Mouse (Mus musculus) spleen, adult 2 months (tissue): Measurements from ENCODE around the gene Olfr703. TPM values are rescaled to one million over a fixed set of nuclear protein-coding genes. Genes with fewer than 3 reads are reported as not detected.

ENCODE experiments used
- DNase-seq, 2 experiments: peaks; one replicate each; pipeline versions ENCODE4 v3.0.0 to v3.0.0-alpha.2; 2012 to 2021; ENCODE audit warnings: low spot score in 2 of 2, low read depth in 1 of 2
- H3K27ac ChIP-seq: fragments of 200-500 bp; 2 replicates; pipeline ENCODE4 v1.5.1; 2012; ENCODE audit warnings: low read length, inconsistent platforms; ENCODE audit not compliant: insufficient read depth
- H3K27me3 ChIP-seq: fragments of 200-500 bp; 2 replicates; pipeline ENCODE4 v1.6.1; 2012; ENCODE audit warnings: mild to moderate bottlenecking, moderate library complexity, low read length, inconsistent platforms; ENCODE audit not compliant: control insufficient read depth, insufficient read depth
- H3K36me3 ChIP-seq: fragments of 200-500 bp; 2 replicates; pipeline ENCODE4 v1.6.1; 2012; ENCODE audit warnings: mild to moderate bottlenecking, low read length, inconsistent platforms; ENCODE audit not compliant: control insufficient read depth, insufficient read depth
- H3K4me1 ChIP-seq: fragments of 200-500 bp; 2 replicates; pipeline ENCODE4 v1.6.1; 2011; ENCODE audit warnings: inconsistent platforms; ENCODE audit not compliant: control insufficient read depth, insufficient read depth, insufficient read length
- H3K4me3 ChIP-seq: fragments of 200-500 bp; 2 replicates; pipeline ENCODE4 v1.5.1; 2011; ENCODE audit warnings: mild to moderate bottlenecking, inconsistent platforms; ENCODE audit not compliant: insufficient read depth, insufficient read length; ENCODE audit errors: extremely low read depth
- CTCF ChIP-seq: fragments of 200-500 bp; IDR thresholded peaks from 2 replicates; pipeline ENCODE4 v1.5.1; 2011; ENCODE audit warnings: mild to moderate bottlenecking, inconsistent platforms; ENCODE audit not compliant: insufficient read depth, insufficient read length, insufficient replicate concordance; ENCODE audit errors: extremely low read depth
- POLR2A ChIP-seq: fragments of 200-500 bp; IDR thresholded peaks from 2 replicates; pipeline ENCODE4 v1.6.1; 2011; ENCODE audit warnings: low read depth, low read length, inconsistent platforms
- WGBS: fragments of 180-500 bp; shearing (Covaris S2); methylation state at CpG from one replicate; pipeline ENCODE4 v1.1.7; 2018; 5-methylcytosine and 5-hydroxymethylcytosine counted together
- polyA plus RNA-seq: library from polyadenylated mRNA; depleted of rRNA; stranded (reverse); fragments of >200 nt; gene quantifications from 2 replicates; pipeline ENCODE4 v1.2.3, GENCODE M21; 2012; rRNA removed

Gene Olfr703
- polyA plus RNA-seq, 1 experiment: not detected

GRCm38 (mm10) chr7:106888062-106888461 lies 44.9 kb downstream of the Olfr703 start, which contains the start of gene Olfr706:
Gene Olfr706, minus strand, starts transcription at chr7:106888162.
- H3K36me3 ChIP-seq: no peaks in the 10 kb centered on the region
- no peak for DNase-seq
- no peak within 1 kb of the TSS for H3K27ac ChIP-seq
- 83% methylated on average over 2 of the region's 2 CpGs for WGBS
- H3K4me1 ChIP-seq: no peaks in the 10 kb centered on the region
- no peaks in the 10 kb centered on the region for H3K27me3 ChIP-seq
- no peak for TF ChIP-seq POLR2A
- no peak for TF ChIP-seq CTCF
- no peak within 1 kb of the TSS for H3K4me3 ChIP-seq

Other genes with a start within 250 kb of the Olfr703 start
- gene Olfr693, start 162.8 kb upstream of the Olfr703 start, polyA plus RNA-seq: not detected in 2 replicates
- gene Olfr694, start 151.5 kb upstream of the Olfr703 start, polyA plus RNA-seq: not detected in 2 replicates
- gene Olfr695, start 127.0 kb upstream of the Olfr703 start, polyA plus RNA-seq: not detected in 2 replicates
- not detected in 2 replicates for gene Olfr697, start 100.9 kb upstream of the Olfr703 start, polyA plus RNA-seq
- gene Olfr698, start 88.0 kb upstream of the Olfr703 start, polyA plus RNA-seq: not detected in 2 replicates
- gene Olfr699, start 50.2 kb upstream of the Olfr703 start, polyA plus RNA-seq: not detected in 2 replicates
- not detected in 2 replicates for gene Olfr700, start 34.5 kb upstream of the Olfr703 start, polyA plus RNA-seq
- gene Olfr701, start 29.2 kb upstream of the Olfr703 start, polyA plus RNA-seq: not detected in 2 replicates
- gene Olfr702, start 9.5 kb upstream of the Olfr703 start, polyA plus RNA-seq: not detected in 2 replicates
- gene Olfr704, start 19.8 kb downstream of the Olfr703 start, polyA plus RNA-seq: not detected in 2 replicates
- not detected in 2 replicates for gene Olfr705, start 33.5 kb downstream of the Olfr703 start, polyA plus RNA-seq
- gene Olfr706, start 44.8 kb downstream of the Olfr703 start, polyA plus RNA-seq: not detected in 2 replicates
- gene Olfr707, start 57.9 kb downstream of the Olfr703 start, polyA plus RNA-seq: not detected in 2 replicates
- not detected in 2 replicates for gene Olfr1532-ps1, start 64.6 kb downstream of the Olfr703 start, polyA plus RNA-seq
- not detected in 2 replicates for gene Olfr709-ps1, start 88.9 kb downstream of the Olfr703 start, polyA plus RNA-seq
- not detected in 2 replicates for gene Olfr710, start 105.0 kb downstream of the Olfr703 start, polyA plus RNA-seq
- gene Olfr6, start 120.6 kb downstream of the Olfr703 start, polyA plus RNA-seq: not detected in 2 replicates
- gene Olfr711, start 132.1 kb downstream of the Olfr703 start, polyA plus RNA-seq: not detected in 2 replicates
- gene Olfr2, start 162.7 kb downstream of the Olfr703 start, polyA plus RNA-seq: not detected in 2 replicates
- gene Olfr713, start 187.8 kb downstream of the Olfr703 start, polyA plus RNA-seq: not detected in 2 replicates
- gene Olfr714, start 227.6 kb downstream of the Olfr703 start, polyA plus RNA-seq: not detected in 2 replicates
- gene Olfr17, start 249.9 kb downstream of the Olfr703 start, polyA plus RNA-seq: not detected in 2 replicates